Mouse (Mus musculus) C2C12 (cell line): ENCODE measurements around the gene S100a6.

Experiments
- CTCF ChIP-seq: IDR thresholded peaks from one replicate; pipeline ENCODE4 v1.5.1; 2011; ENCODE audit not compliant: control insufficient read depth, insufficient read depth, insufficient read length
- MYOG ChIP-seq: IDR thresholded peaks from one replicate; pipeline ENCODE4 v1.6.1; 2011; ENCODE audit not compliant: control insufficient read depth, insufficient read length; ENCODE audit errors: extremely low read depth

DNA sequence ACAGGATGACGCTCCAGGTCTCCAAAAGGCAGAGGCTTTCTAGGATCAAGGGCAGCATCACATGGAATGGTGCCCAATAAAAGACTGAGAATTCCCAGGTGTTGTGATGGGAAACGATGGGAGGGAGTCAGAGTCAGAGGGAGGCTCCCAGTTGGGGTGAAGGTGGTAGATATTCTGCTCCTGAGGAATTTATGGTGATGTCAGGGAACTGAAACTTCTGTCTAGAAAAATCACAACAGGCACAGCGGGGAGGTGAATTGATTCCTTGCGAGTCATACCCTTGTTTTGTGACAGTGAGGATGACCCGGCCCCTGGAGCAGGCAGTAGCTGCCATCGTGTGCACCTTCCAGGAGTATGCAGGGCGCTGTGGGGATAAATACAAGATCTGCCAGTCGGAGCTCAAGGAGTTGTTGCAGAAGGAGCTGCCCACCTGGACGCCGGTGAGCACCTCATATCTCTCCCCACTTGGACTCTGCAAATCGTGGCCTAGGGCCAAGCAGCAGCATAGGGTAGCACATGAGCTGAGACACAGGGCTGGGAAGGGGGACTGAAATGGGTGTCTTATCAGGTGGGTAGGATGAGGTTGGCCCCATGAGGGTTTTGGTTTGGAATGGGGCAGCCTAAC, 11.1 kb upstream of the S100a6 start, which contains the start of gene Gm42674:
- TF ChIP-seq MYOG (no peak), CTCF (no peak)
